Mouse (Mus musculus) olfactory bulb, adult 2 months (tissue): ENCODE results near the gene Myd88. TPM values are rescaled to one million over a fixed set of nuclear protein-coding genes. Genes with fewer than 3 reads are reported as not detected.
"Not testable (repeated sequence)": the region's sequence is repeated elsewhere in the genome, so short reads cannot be mapped to it uniquely, and the experiment has no call there.

Source experiments
- H3K27ac ChIP-seq: fragments of 200-500 bp; 2 replicates; pipeline ENCODE4 v1.5.1; 2012; ENCODE audit warnings: low read depth, low read length; ENCODE audit not compliant: insufficient read depth
- H3K4me1 ChIP-seq: fragments of 200-500 bp; 2 replicates; pipeline ENCODE4 v1.6.1; 2012; ENCODE audit warnings: low read length; ENCODE audit not compliant: control insufficient read depth, insufficient read depth
- H3K4me3 ChIP-seq: fragments of 200-500 bp; 2 replicates; pipeline ENCODE4 v1.5.1; 2012; ENCODE audit warnings: mild to moderate bottlenecking, low read depth, low read length, moderate library complexity; ENCODE audit not compliant: insufficient read depth
- CTCF ChIP-seq: fragments of 200-500 bp; IDR thresholded peaks from 2 replicates; pipeline ENCODE4 v1.5.1; 2012; ENCODE audit warnings: low read depth, mild to moderate bottlenecking, low read length, moderate library complexity; ENCODE audit not compliant: insufficient read depth
- POLR2A ChIP-seq: fragments of 200-500 bp; IDR thresholded peaks from 2 replicates; pipeline ENCODE4 v1.6.1; 2012; ENCODE audit warnings: mild to moderate bottlenecking, low read depth, low read length, moderate library complexity; ENCODE audit not compliant: insufficient read depth
- WGBS: fragments of 180-500 bp; shearing (Covaris S2); methylation state at CpG from one replicate; pipeline ENCODE4 v1.1.7; 2018; 5-methylcytosine and 5-hydroxymethylcytosine counted together
- polyA plus RNA-seq: library from polyadenylated mRNA; stranded (reverse); fragments of >200 nt; gene quantifications from 2 replicates; pipeline ENCODE4 v1.2.4, GENCODE M21; 2012; ENCODE audit warnings: low replicate concordance; ENCODE audit not compliant: missing spikeins, insufficient read depth, insufficient read length

Myd88 gene
- polyA plus RNA-seq = not detected in 2 replicates

- no peak for TF ChIP-seq CTCF
- peak; percentile 33 for TF ChIP-seq POLR2A
- peak within 1 kb of the TSS; percentile 89 for H3K4me3 ChIP-seq
- peaks cover 19% of the 10 kb centered on the region for H3K4me1 ChIP-seq
- peak within 1 kb of the TSS; percentile 90 for H3K27ac ChIP-seq
- under 1% methylated on average over 68 of the region's 68 CpGs for WGBS
Observed at GRCm38 (mm10) chr9:119340909-119341816, at the start of gene Myd88. Myd88 (minus strand) TSS chr9:119341411.

GRCm38 (mm10) chr9:119390214-119390613 lies 49.0 kb upstream of the Myd88 start:
- no peak overlapping the region for H3K4me3 ChIP-seq
- TF ChIP-seq CTCF (no peak), POLR2A (no peak)
- H3K4me1 ChIP-seq = no peaks in the 10 kb centered on the region
- no peak overlapping the region for H3K27ac ChIP-seq
- 97% methylated on average over 2 of the region's 2 CpGs for WGBS

- WGBS = 73% methylated on average over 5 of the region's 5 CpGs
- TF ChIP-seq POLR2A = no peak
- TF ChIP-seq CTCF = no peak
Observed at GRCm38 (mm10) chr9:119388956-119389355, 47.7 kb upstream of the Myd88 start.

GRCm38 (mm10) chr9:119382603-119383002 lies 41.4 kb upstream of the Myd88 start:
- 49% methylated on average over 6 of the region's 6 CpGs for WGBS
- Histone ChIP-seq H3K27ac (no peak overlapping the region), H3K4me1 (peaks cover 5% of the 10 kb centered on the region; the same call in 1 of the 2 replicates), H3K4me3 (no peak overlapping the region)
- TF ChIP-seq POLR2A = no peak
- TF ChIP-seq CTCF = no peak

More at GRCm38 (mm10) chr9:119388956-119389355, 47.7 kb upstream of the Myd88 start:
- Histone ChIP-seq H3K4me3 (no peak overlapping the region), H3K27ac (no peak overlapping the region), H3K4me1 (no peaks in the 10 kb centered on the region)

- Histone ChIP-seq H3K4me3 (no peak overlapping the region), H3K27ac (no peak overlapping the region), H3K4me1 (peaks cover 5% of the 10 kb centered on the region; the same call in 1 of the 2 replicates)
- TF ChIP-seq CTCF (no peak), POLR2A (no peak)
- 90% methylated on average over 4 of the region's 4 CpGs for WGBS
Observed at GRCm38 (mm10) chr9:119378231-119378630, 37.0 kb upstream of the Myd88 start.

- Histone ChIP-seq H3K27ac (no peak overlapping the region), H3K4me1 (no peaks in the 10 kb centered on the region), H3K4me3 (no peak overlapping the region)
- WGBS = 77% methylated on average over 6 of the region's 6 CpGs
- TF ChIP-seq CTCF (no peak), POLR2A (no peak)
Observed at GRCm38 (mm10) chr9:119375556-119375955, 34.3 kb upstream of the Myd88 start.

- Histone ChIP-seq H3K4me3 (no peak overlapping the region), H3K27ac (no peak overlapping the region), H3K4me1 (no peaks in the 10 kb centered on the region)
- no peak for TF ChIP-seq POLR2A
- 94% methylated on average over 3 of the region's 3 CpGs for WGBS
Observed at GRCm38 (mm10) chr9:119375008-119375407, 33.8 kb upstream of the Myd88 start.

GRCm38 (mm10) chr9:119371251-119371650 lies 30.0 kb upstream of the Myd88 start:
- WGBS = 89% methylated on average over 4 of the region's 4 CpGs
- H3K4me3 ChIP-seq = no peak overlapping the region
- H3K4me1 ChIP-seq = no peaks in the 10 kb centered on the region
- TF ChIP-seq CTCF (no peak), POLR2A (no peak)
- no peak overlapping the region for H3K27ac ChIP-seq

GRCm38 (mm10) chr9:119370770-119371169 lies 29.6 kb upstream of the Myd88 start:
- 87% methylated on average over 4 of the region's 4 CpGs for WGBS
- not testable (repeated sequence) for H3K4me1 ChIP-seq, H3K4me3 ChIP-seq, H3K27ac ChIP-seq
